Mouse (Mus musculus) A20 (cell line): ENCODE measurements around the gene Ang4.
A peak's percentile ranks its signal among the peaks of the same experiment; 100 is the strongest.
"Not testable (repeated sequence)": the region's sequence is repeated elsewhere in the genome, so short reads cannot be mapped to it uniquely, and the experiment has no call there.

Experiments
- DNase-seq: peaks from one replicate; pipeline ENCODE4 v3.0.0-alpha.2; 2011; ENCODE audit warnings: low read depth, low spot score

Ang4 gene

GRCm38 (mm10) chr14:51773490-51773889 lies at the start of gene Ang4:
Gene Ang4 (minus strand): TSS chr14:51773590.
- no peak for DNase-seq

- DNase-seq = no peak
These were observed 26.4 kb upstream of the Ang4 start, which contains the start of gene AY358078 for GRCm38 (mm10) chr14:51799746-51800145. Gene AY358078 (plus strand): TSS chr14:51800046.

GRCm38 (mm10) chr14:51794106-51794505 lies 20.7 kb upstream of the Ang4 start:
- DNase-seq = no peak

- DNase-seq = peak; percentile 9
These were observed 15.8 kb upstream of the Ang4 start for GRCm38 (mm10) chr14:51789196-51789595.

- no peak for DNase-seq
These were observed 13.7 kb upstream of the Ang4 start for GRCm38 (mm10) chr14:51787061-51787460.

GRCm38 (mm10) chr14:51786335-51786734 lies 12.9 kb upstream of the Ang4 start:
- no peak for DNase-seq

- no peak for DNase-seq
These were observed 5.6 kb upstream of the Ang4 start for GRCm38 (mm10) chr14:51778865-51779481.

GRCm38 (mm10) chr14:51777791-51778190 lies 4.4 kb upstream of the Ang4 start:
- DNase-seq = no peak

GRCm38 (mm10) chr14:51771378-51771777 lies 2.0 kb downstream of the Ang4 start:
- not testable (repeated sequence) for DNase-seq

GRCm38 (mm10) chr14:51755944-51756343 lies 17.4 kb downstream of the Ang4 start:
- DNase-seq = no peak

GRCm38 (mm10) chr14:51740347-51741170 lies 32.8 kb downstream of the Ang4 start:
- no peak for DNase-seq

GRCm38 (mm10) chr14:51739150-51739993 lies 34.0 kb downstream of the Ang4 start:
- no peak for DNase-seq

- DNase-seq = no peak
These were observed 34.8 kb downstream of the Ang4 start for GRCm38 (mm10) chr14:51738411-51739149.

- no peak for DNase-seq
These were observed 35.4 kb downstream of the Ang4 start for GRCm38 (mm10) chr14:51737967-51738366.

GRCm38 (mm10) chr14:51717083-51717482 lies 56.3 kb downstream of the Ang4 start, which contains the start of gene Gm5800:
Gene Gm5800 (minus strand): TSS chr14:51717183.
- DNase-seq = no peak
